Mouse (Mus musculus) midbrain, embryonic 12.5 days (tissue): ENCODE results near the gene Mcm2. TPM values are rescaled to one million over a fixed set of nuclear protein-coding genes. Genes with fewer than 3 reads are reported as not detected.

Experiments
- polyA plus RNA-seq: library from polyadenylated mRNA; unstranded; fragments of >200 nt; fragmentation: Nextera tagmentation; extraction: Ambion mirVana; gene quantifications from 2 replicates; pipeline ENCODE4 v1.2.1, GENCODE M21; 2016

Gene Mcm2
- polyA plus RNA-seq, 1 experiment from 2014 or later = 157 TPM

Other genes starting within 250 kb of the Mcm2 start
- 1.1 and 2.2 TPM in 2 replicates for gene Mgll, start 174.4 kb downstream of the Mcm2 start, polyA plus RNA-seq
- 27.7 and 30.0 TPM in 2 replicates for gene Abtb1, start 56.8 kb downstream of the Mcm2 start, polyA plus RNA-seq
- 305 and 314 TPM in 2 replicates for gene Podxl2, start 23.7 kb downstream of the Mcm2 start, polyA plus RNA-seq
- 53.6 and 61.7 TPM in 2 replicates for gene Tpra1, start 3.5 kb upstream of the Mcm2 start, polyA plus RNA-seq